Mouse (Mus musculus): ENCODE results near the gene Lrrc66. TPM values are rescaled to one million over a fixed set of nuclear protein-coding genes. Genes with fewer than 3 reads are reported as not detected.

The Lrrc66 gene
- polyA plus RNA-seq (2015; fragmentation: Nextera tagmentation; extraction: Ambion mirVana): 0.10 and 0.20 TPM in 2 replicates

GRCm38 (mm10) chr5:73632291-73632690 is at the start of gene Lrrc66:
Gene Lrrc66 (minus strand): TSS chr5:73632526.
- Histone ChIP-seq H3K4me1 (ENCODE audit: insufficient read depth, low read depth, low read length) (no peaks in the 10 kb centered on the region), H3K36me3 (ENCODE audit: insufficient read depth, low read length) (peaks cover 9% of the 10 kb centered on the region; the same call in 1 of the 2 replicates), H3K27me3 (replicated peaks; ENCODE audit: insufficient read depth, low read length) (no peaks in the 10 kb centered on the region), H3K27ac (ENCODE audit: low read length) (no peak within 1 kb of the TSS), H3K4me3 (ENCODE audit: low read depth, low read length) (no peak within 1 kb of the TSS), H3K9ac (replicated peaks; ENCODE audit: low read depth) (no peak within 1 kb of the TSS), H3K9me3 (ENCODE audit: low read length) (peaks cover 3% of the 10 kb centered on the region; the same call in 1 of the 2 replicates), H3K4me2 (replicated peaks; ENCODE audit: low read depth, low read length) (no peak within 1 kb of the TSS)
- WGBS: 64% methylated on average over 8 of the region's 8 CpGs
- ATAC-seq (no peak), DNase-seq (ENCODE audit: low spot score) (no peak)
- TF ChIP-seq EP300 (IDR thresholded peaks at IDR 0.05): no peak
- TF ChIP-seq CTCF (IDR thresholded peaks at IDR 0.05): no peak

GRCm38 (mm10) chr5:73676626-73677025 is 44.3 kb upstream of the Lrrc66 start:
- DNase-seq (ENCODE audit: low spot score) (peak; percentile 21), ATAC-seq (no peak)
- Histone ChIP-seq H3K4me2 (replicated peaks; ENCODE audit: low read depth, low read length) (peak overlapping the region; percentile 19; the same call in 1 of the 2 replicates), H3K9me3 (ENCODE audit: low read length) (no peaks in the 10 kb centered on the region), H3K4me1 (ENCODE audit: insufficient read depth, low read depth, low read length) (no peaks in the 10 kb centered on the region), H3K9ac (replicated peaks; ENCODE audit: low read depth) (no peak overlapping the region), H3K27ac (ENCODE audit: low read length) (no peak overlapping the region), H3K36me3 (ENCODE audit: insufficient read depth, low read length) (no peaks in the 10 kb centered on the region), H3K27me3 (replicated peaks; ENCODE audit: insufficient read depth, low read length) (no peaks in the 10 kb centered on the region), H3K4me3 (ENCODE audit: low read depth, low read length) (no peak overlapping the region)
- 40% methylated on average over 13 of the region's 13 CpGs for whole genome bisulfite sequencing
- TF ChIP-seq CTCF (IDR thresholded peaks at IDR 0.05) (no peak), EP300 (IDR thresholded peaks at IDR 0.05) (no peak)

GRCm38 (mm10) chr5:73675604-73676003 is 43.3 kb upstream of the Lrrc66 start:
- DNase-seq (ENCODE audit: low spot score) (no peak), ATAC-seq (no peak)
- Histone ChIP-seq H3K4me2 (replicated peaks; ENCODE audit: low read depth, low read length) (no peak overlapping the region), H3K9me3 (ENCODE audit: low read length) (no peaks in the 10 kb centered on the region), H3K36me3 (ENCODE audit: insufficient read depth, low read length) (no peaks in the 10 kb centered on the region), H3K4me3 (ENCODE audit: low read depth, low read length) (no peak overlapping the region), H3K9ac (replicated peaks; ENCODE audit: low read depth) (no peak overlapping the region), H3K27me3 (replicated peaks; ENCODE audit: insufficient read depth, low read length) (no peaks in the 10 kb centered on the region), H3K4me1 (ENCODE audit: insufficient read depth, low read depth, low read length) (no peaks in the 10 kb centered on the region), H3K27ac (ENCODE audit: low read length) (no peak overlapping the region)
- TF ChIP-seq EP300 (IDR thresholded peaks at IDR 0.05) (no peak), CTCF (IDR thresholded peaks at IDR 0.05) (no peak)
- 81% methylated on average over 3 of the region's 3 CpGs for WGBS

GRCm38 (mm10) chr5:73669386-73669785 is 37.1 kb upstream of the Lrrc66 start:
- no peak for DNase-seq (ENCODE audit: low spot score)
- Histone ChIP-seq H3K27me3 (replicated peaks; ENCODE audit: insufficient read depth, low read length) (no peaks in the 10 kb centered on the region), H3K4me3 (ENCODE audit: low read depth, low read length) (no peak overlapping the region), H3K9me3 (ENCODE audit: low read length) (no peaks in the 10 kb centered on the region), H3K9ac (replicated peaks; ENCODE audit: low read depth) (no peak overlapping the region), H3K27ac (ENCODE audit: low read length) (no peak overlapping the region), H3K36me3 (ENCODE audit: insufficient read depth, low read length) (no peaks in the 10 kb centered on the region), H3K4me1 (ENCODE audit: insufficient read depth, low read depth, low read length) (no peaks in the 10 kb centered on the region), H3K4me2 (replicated peaks; ENCODE audit: low read depth, low read length) (no peak overlapping the region)
- 49% methylated on average over 26 of the region's 26 CpGs for WGBS
- ATAC-seq: no peak
- TF ChIP-seq CTCF (IDR thresholded peaks at IDR 0.05) (no peak), EP300 (IDR thresholded peaks at IDR 0.05) (no peak)

GRCm38 (mm10) chr5:73667877-73668276 is 35.6 kb upstream of the Lrrc66 start:
- Histone ChIP-seq H3K4me2 (replicated peaks; ENCODE audit: low read depth, low read length) (no peak overlapping the region), H3K4me3 (ENCODE audit: low read depth, low read length) (no peak overlapping the region), H3K27me3 (replicated peaks; ENCODE audit: insufficient read depth, low read length) (no peaks in the 10 kb centered on the region), H3K9me3 (ENCODE audit: low read length) (no peaks in the 10 kb centered on the region), H3K9ac (replicated peaks; ENCODE audit: low read depth) (no peak overlapping the region), H3K36me3 (ENCODE audit: insufficient read depth, low read length) (no peaks in the 10 kb centered on the region), H3K27ac (ENCODE audit: low read length) (no peak overlapping the region), H3K4me1 (ENCODE audit: insufficient read depth, low read depth, low read length) (no peaks in the 10 kb centered on the region)
- TF ChIP-seq CTCF (IDR thresholded peaks at IDR 0.05): no peak
- no peak for TF ChIP-seq EP300 (IDR thresholded peaks at IDR 0.05)
- ATAC-seq (no peak), DNase-seq (ENCODE audit: low spot score) (peak; percentile 50)
- WGBS: 79% methylated on average over 2 of the region's 2 CpGs

GRCm38 (mm10) chr5:73666695-73667094 is 34.4 kb upstream of the Lrrc66 start:
- DNase-seq (ENCODE audit: low spot score) (no peak), ATAC-seq (no peak)
- H3K9me3 ChIP-seq (ENCODE audit: low read length): no peaks in the 10 kb centered on the region

GRCm38 (mm10) chr5:73651855-73652201 is 19.5 kb upstream of the Lrrc66 start:
- no peaks in the 10 kb centered on the region for H3K36me3 ChIP-seq (ENCODE audit: insufficient read depth, low read length)
- TF ChIP-seq EP300 (IDR thresholded peaks at IDR 0.05) (no peak), CTCF (IDR thresholded peaks at IDR 0.05) (no peak)
- 2% methylated on average over 4 of the region's 4 CpGs for WGBS
- H3K4me2 ChIP-seq (replicated peaks; ENCODE audit: low read depth, low read length): peak overlapping the region; percentile 95
- H3K9ac ChIP-seq (replicated peaks; ENCODE audit: low read depth): no peak overlapping the region
- ATAC-seq: peak; percentile 12
- H3K4me3 ChIP-seq (ENCODE audit: low read depth, low read length): peak overlapping the region; percentile 54
- H3K27me3 ChIP-seq (replicated peaks; ENCODE audit: insufficient read depth, low read length): peaks cover 35% of the 10 kb centered on the region
- no peaks in the 10 kb centered on the region for H3K9me3 ChIP-seq (ENCODE audit: low read length)
- no peak overlapping the region for H3K27ac ChIP-seq (ENCODE audit: low read length)
- H3K4me1 ChIP-seq (ENCODE audit: insufficient read depth, low read depth, low read length): peaks cover 10% of the 10 kb centered on the region; the same call in 1 of the 2 replicates
- peak; percentile 72 for DNase-seq (ENCODE audit: low spot score)

More at GRCm38 (mm10) chr5:73666695-73667094, 34.4 kb upstream of the Lrrc66 start:
- Histone ChIP-seq H3K4me1 (ENCODE audit: insufficient read depth, low read depth, low read length) (no peaks in the 10 kb centered on the region), H3K9ac (replicated peaks; ENCODE audit: low read depth) (no peak overlapping the region), H3K4me3 (ENCODE audit: low read depth, low read length) (no peak overlapping the region), H3K36me3 (ENCODE audit: insufficient read depth, low read length) (no peaks in the 10 kb centered on the region), H3K4me2 (replicated peaks; ENCODE audit: low read depth, low read length) (no peak overlapping the region), H3K27ac (ENCODE audit: low read length) (no peak overlapping the region), H3K27me3 (replicated peaks; ENCODE audit: insufficient read depth, low read length) (no peaks in the 10 kb centered on the region)
- no peak for TF ChIP-seq CTCF (IDR thresholded peaks at IDR 0.05)
- TF ChIP-seq EP300 (IDR thresholded peaks at IDR 0.05): no peak
- WGBS: 70% methylated on average over 2 of the region's 2 CpGs

Data from lung, postnatal 0 days (tissue).